Mouse (Mus musculus): ENCODE results near the gene Aire.

Aire gene

GRCm38 (mm10) chr10:78043406-78043836 is at the start of gene Aire:
Gene Aire (minus strand): TSS chr10:78043610.
- no peak for DNase-seq (ENCODE audit: extremely low spot score, low read depth, low spot score)

GRCm38 (mm10) chr10:78092725-78093029 is 49.3 kb upstream of the Aire start:
- DNase-seq (ENCODE audit: extremely low spot score, low read depth, low spot score), result no peak

- no peak for DNase-seq (ENCODE audit: extremely low spot score, low read depth, low spot score)
Observed at GRCm38 (mm10) chr10:78091865-78092724, 48.7 kb upstream of the Aire start.

- DNase-seq (ENCODE audit: extremely low spot score, low read depth, low spot score), result no peak
Observed at GRCm38 (mm10) chr10:78090706-78091491, 47.5 kb upstream of the Aire start.

GRCm38 (mm10) chr10:78090246-78090645 is 46.8 kb upstream of the Aire start:
- DNase-seq (ENCODE audit: extremely low spot score, low read depth, low spot score), result no peak

- DNase-seq (ENCODE audit: extremely low spot score, low read depth, low spot score), result no peak
Observed at GRCm38 (mm10) chr10:78087101-78087511, 43.7 kb upstream of the Aire start.

- no peak for DNase-seq (ENCODE audit: extremely low spot score, low read depth, low spot score)
Observed at GRCm38 (mm10) chr10:78086444-78087061, 43.1 kb upstream of the Aire start.

GRCm38 (mm10) chr10:78085711-78086110 is 42.3 kb upstream of the Aire start:
- DNase-seq (ENCODE audit: extremely low spot score, low read depth, low spot score), result no peak

- DNase-seq (ENCODE audit: extremely low spot score, low read depth, low spot score), result no peak
Observed at GRCm38 (mm10) chr10:78084073-78084472, 40.7 kb upstream of the Aire start.

GRCm38 (mm10) chr10:78079955-78080591 is 36.7 kb upstream of the Aire start:
- no peak for DNase-seq (ENCODE audit: extremely low spot score, low read depth, low spot score)

GRCm38 (mm10) chr10:78078276-78078675 is 34.9 kb upstream of the Aire start:
- no peak for DNase-seq (ENCODE audit: extremely low spot score, low read depth, low spot score)

- DNase-seq (ENCODE audit: extremely low spot score, low read depth, low spot score), result no peak
Observed at GRCm38 (mm10) chr10:78077862-78078261, 34.5 kb upstream of the Aire start.

- no peak for DNase-seq (ENCODE audit: extremely low spot score, low read depth, low spot score)
Observed at GRCm38 (mm10) chr10:78074977-78075376, 31.6 kb upstream of the Aire start.

- no peak for DNase-seq (ENCODE audit: extremely low spot score, low read depth, low spot score)
Observed at GRCm38 (mm10) chr10:78074151-78074550, 30.7 kb upstream of the Aire start.

- peak; percentile 33 for DNase-seq (ENCODE audit: extremely low spot score, low read depth, low spot score)
Observed at GRCm38 (mm10) chr10:78069101-78070011, 25.9 kb upstream of the Aire start, which contains the start of gene Icosl. Gene Icosl (plus strand): TSS chr10:78069302.

- DNase-seq (ENCODE audit: extremely low spot score, low read depth, low spot score), result no peak
Observed at GRCm38 (mm10) chr10:78068541-78068940, 25.1 kb upstream of the Aire start.

- DNase-seq (ENCODE audit: extremely low spot score, low read depth, low spot score), result no peak
Observed at GRCm38 (mm10) chr10:78067226-78067625, 23.8 kb upstream of the Aire start.

GRCm38 (mm10) chr10:78063122-78063521 is 19.7 kb upstream of the Aire start:
- DNase-seq (ENCODE audit: extremely low spot score, low read depth, low spot score), result no peak

- no peak for DNase-seq (ENCODE audit: extremely low spot score, low read depth, low spot score)
Observed at GRCm38 (mm10) chr10:78057056-78057455, 13.6 kb upstream of the Aire start.

Data from hindlimb bud, embryonic 11.5 days (tissue).